Mouse (Mus musculus): ENCODE measurements around the gene Cplx3. TPM values are rescaled to one million over a fixed set of nuclear protein-coding genes. Genes with fewer than 3 reads are reported as not detected.

The Cplx3 gene
- polyA plus RNA-seq, 1 experiment from 2014 or later: 0.96 TPM

DNA sequence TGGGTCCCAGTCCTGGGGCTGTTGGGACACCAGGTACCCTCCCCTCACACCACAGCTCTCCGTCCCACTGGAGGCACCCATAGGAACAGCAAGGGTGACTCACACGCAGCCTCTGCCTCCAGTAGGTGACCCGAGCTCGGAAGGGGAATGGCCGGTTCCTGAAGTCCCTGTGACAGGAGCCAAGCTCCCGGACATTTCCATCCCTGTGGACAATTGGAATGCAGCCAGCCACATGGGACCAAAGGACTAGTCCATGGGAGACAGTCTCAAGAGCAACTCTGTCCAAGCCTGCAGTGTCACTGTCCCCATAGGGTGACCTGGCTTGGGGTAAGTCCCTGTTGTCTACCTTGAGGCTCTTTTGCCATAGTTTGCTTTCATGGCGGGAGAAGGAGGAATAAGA, 7.9 kb upstream of the Cplx3 start:
- Histone ChIP-seq H3K27ac (replicated peaks; ENCODE audit: low read depth, low read length) (no peak overlapping the region), H3K4me1 (ENCODE audit: control insufficient read depth, insufficient read depth, low read length) (0 out of 2 replicates have a peak, but pooled peaks cover 8% of the 10 kb centered on the region), H3K9me3 (ENCODE audit: control insufficient read depth, low read length) (no peaks in the 10 kb centered on the region), H3K27me3 (ENCODE audit: control insufficient read depth, insufficient read depth, low read length) (no peaks in the 10 kb centered on the region), H3K36me3 (ENCODE audit: control insufficient read depth, insufficient read depth, low read length) (no peaks in the 10 kb centered on the region), H3K9ac (replicated peaks; ENCODE audit: low read length) (no peak overlapping the region), H3K4me3 (replicated peaks; ENCODE audit: low read depth, low read length) (no peak overlapping the region), H3K4me2 (ENCODE audit: low read length) (no peak overlapping the region)
- 88% methylated on average over 7 of the region's 7 CpGs for WGBS
- DNase-seq: no peak
- no peak for ATAC-seq (ENCODE audit: low FRiP score, low TSS enrichment)

GRCm38 (mm10) chr9:57612587-57612986, 6.5 kb upstream of the Cplx3 start:
- Histone ChIP-seq H3K27me3 (ENCODE audit: control insufficient read depth, insufficient read depth, low read length) (0 out of 2 replicates have a peak, but pooled peaks cover 2% of the 10 kb centered on the region), H3K36me3 (ENCODE audit: control insufficient read depth, insufficient read depth, low read length) (no peaks in the 10 kb centered on the region), H3K4me1 (ENCODE audit: control insufficient read depth, insufficient read depth, low read length) (0 out of 2 replicates have a peak, but pooled peaks cover 8% of the 10 kb centered on the region), H3K4me3 (replicated peaks; ENCODE audit: low read depth, low read length) (no peak overlapping the region), H3K4me2 (ENCODE audit: low read length) (no peak overlapping the region), H3K9me3 (ENCODE audit: control insufficient read depth, low read length) (no peaks in the 10 kb centered on the region), H3K9ac (replicated peaks; ENCODE audit: low read length) (no peak overlapping the region), H3K27ac (replicated peaks; ENCODE audit: low read depth, low read length) (no peak overlapping the region)
- 88% methylated on average over 7 of the region's 7 CpGs for WGBS
- DNase-seq: no peak
- no peak for ATAC-seq (ENCODE audit: low FRiP score, low TSS enrichment)

GRCm38 (mm10) chr9:57610359-57610826, 4.3 kb upstream of the Cplx3 start:
- ATAC-seq (ENCODE audit: low FRiP score, low TSS enrichment): no peak

DNA sequence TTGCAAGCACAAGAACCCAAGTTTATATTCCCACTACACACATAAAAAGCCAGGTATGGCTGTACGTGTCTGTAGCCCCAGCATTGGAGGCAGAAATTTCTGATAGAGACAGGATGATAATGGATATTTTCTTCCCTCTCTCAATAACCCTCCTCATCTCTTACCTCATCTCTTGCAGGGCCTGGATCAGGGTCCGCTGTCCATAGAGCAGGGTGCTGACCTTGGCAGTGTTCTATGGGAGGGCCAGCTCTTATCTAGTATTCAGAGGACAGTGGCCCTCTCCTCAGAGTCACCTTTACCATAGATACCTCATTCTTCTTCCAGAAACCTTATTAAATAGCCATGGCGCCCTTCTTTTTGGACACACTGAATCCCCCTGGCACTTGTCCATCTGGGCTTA, 3.7 kb upstream of the Cplx3 start:
- H3K36me3 ChIP-seq (ENCODE audit: control insufficient read depth, insufficient read depth, low read length): no peaks in the 10 kb centered on the region
- DNase-seq (no peak), ATAC-seq (ENCODE audit: low FRiP score, low TSS enrichment) (no peak)
- 0 out of 2 replicates have a peak, but pooled peaks cover 2% of the 10 kb centered on the region for H3K27me3 ChIP-seq (ENCODE audit: control insufficient read depth, insufficient read depth, low read length)
- H3K4me3 ChIP-seq (replicated peaks; ENCODE audit: low read depth, low read length): no peak overlapping the region
- H3K9me3 ChIP-seq (ENCODE audit: control insufficient read depth, low read length): no peaks in the 10 kb centered on the region
- H3K4me2 ChIP-seq (ENCODE audit: low read length): no peak overlapping the region
- H3K9ac ChIP-seq (replicated peaks; ENCODE audit: low read length): no peak overlapping the region
- WGBS: 74% methylated on average over 3 of the region's 3 CpGs
- H3K27ac ChIP-seq (replicated peaks; ENCODE audit: low read depth, low read length): no peak overlapping the region
- H3K4me1 ChIP-seq (ENCODE audit: control insufficient read depth, insufficient read depth, low read length): peaks cover 22% of the 10 kb centered on the region

More at GRCm38 (mm10) chr9:57610359-57610826, 4.3 kb upstream of the Cplx3 start:
- no peak overlapping the region for H3K4me2 ChIP-seq (ENCODE audit: low read length)
- 45% methylated on average over 3 of the region's 3 CpGs for whole genome bisulfite sequencing
- H3K4me1 ChIP-seq (ENCODE audit: control insufficient read depth, insufficient read depth, low read length): peaks cover 21% of the 10 kb centered on the region
- no peaks in the 10 kb centered on the region for H3K36me3 ChIP-seq (ENCODE audit: control insufficient read depth, insufficient read depth, low read length)
- no peak overlapping the region for H3K4me3 ChIP-seq (replicated peaks; ENCODE audit: low read depth, low read length)
- DNase-seq: peak; percentile 48
- H3K9me3 ChIP-seq (ENCODE audit: control insufficient read depth, low read length): no peaks in the 10 kb centered on the region
- H3K27me3 ChIP-seq (ENCODE audit: control insufficient read depth, insufficient read depth, low read length): 0 out of 2 replicates have a peak, but pooled peaks cover 2% of the 10 kb centered on the region
- no peak overlapping the region for H3K27ac ChIP-seq (replicated peaks; ENCODE audit: low read depth, low read length)
- H3K9ac ChIP-seq (replicated peaks; ENCODE audit: low read length): no peak overlapping the region

GRCm38 (mm10) chr9:57605503-57605902, 578 bp downstream of the Cplx3 start:
- ATAC-seq (ENCODE audit: low FRiP score, low TSS enrichment): peak; percentile 24; the same call in 1 of the 2 replicates
- 6% methylated on average over 9 of the region's 9 CpGs for WGBS
- 0 out of 2 replicates have a peak, but pooled peaks cover 2% of the 10 kb centered on the region for H3K27me3 ChIP-seq (ENCODE audit: control insufficient read depth, insufficient read depth, low read length)
- H3K4me2 ChIP-seq (ENCODE audit: low read length): peak overlapping the region; percentile 41; the same call in 1 of the 2 replicates
- no peak overlapping the region for H3K27ac ChIP-seq (replicated peaks; ENCODE audit: low read depth, low read length)
- no peaks in the 10 kb centered on the region for H3K9me3 ChIP-seq (ENCODE audit: control insufficient read depth, low read length)
- DNase-seq: peak; percentile 62
- H3K4me1 ChIP-seq (ENCODE audit: control insufficient read depth, insufficient read depth, low read length): peaks cover 21% of the 10 kb centered on the region
- H3K4me3 ChIP-seq (replicated peaks; ENCODE audit: low read depth, low read length): no peak overlapping the region
- no peaks in the 10 kb centered on the region for H3K36me3 ChIP-seq (ENCODE audit: control insufficient read depth, insufficient read depth, low read length)
- no peak overlapping the region for H3K9ac ChIP-seq (replicated peaks; ENCODE audit: low read length)

DNA sequence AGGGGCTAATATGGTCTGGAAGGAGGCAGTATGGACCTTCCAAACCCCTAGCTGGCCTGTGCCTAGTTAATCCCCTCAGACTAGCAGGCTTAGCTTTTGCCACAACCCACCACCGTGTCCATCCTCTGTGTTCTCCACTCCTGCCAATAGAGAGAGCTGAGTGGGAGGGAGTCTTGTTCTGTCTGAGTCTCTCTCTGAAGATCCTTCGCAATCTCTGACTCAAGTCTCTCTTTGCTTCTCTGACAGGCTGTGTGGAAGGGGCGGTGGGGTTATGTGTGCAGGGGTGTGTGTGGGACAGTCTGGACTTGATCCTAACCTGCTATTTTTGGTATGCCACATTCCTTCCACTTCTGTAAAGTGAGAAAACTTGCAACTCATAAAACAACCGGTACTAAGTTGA, 1.2 kb downstream of the Cplx3 start:
- DNase-seq (no peak), ATAC-seq (ENCODE audit: low FRiP score, low TSS enrichment) (no peak)
- H3K9me3 ChIP-seq (ENCODE audit: control insufficient read depth, low read length): no peaks in the 10 kb centered on the region
- H3K36me3 ChIP-seq (ENCODE audit: control insufficient read depth, insufficient read depth, low read length): no peaks in the 10 kb centered on the region
- H3K4me2 ChIP-seq (ENCODE audit: low read length): no peak overlapping the region
- no peak overlapping the region for H3K9ac ChIP-seq (replicated peaks; ENCODE audit: low read length)
- H3K4me3 ChIP-seq (replicated peaks; ENCODE audit: low read depth, low read length): no peak overlapping the region
- 63% methylated on average over 4 of the region's 4 CpGs for WGBS
- H3K4me1 ChIP-seq (ENCODE audit: control insufficient read depth, insufficient read depth, low read length): peaks cover 22% of the 10 kb centered on the region
- H3K27ac ChIP-seq (replicated peaks; ENCODE audit: low read depth, low read length): no peak overlapping the region
- H3K27me3 ChIP-seq (ENCODE audit: control insufficient read depth, insufficient read depth, low read length): 0 out of 2 replicates have a peak, but pooled peaks cover 2% of the 10 kb centered on the region

- no peak for ATAC-seq (ENCODE audit: low FRiP score, low TSS enrichment)
- DNase-seq: no peak
- Histone ChIP-seq H3K4me3 (replicated peaks; ENCODE audit: low read depth, low read length) (no peak overlapping the region), H3K9me3 (ENCODE audit: control insufficient read depth, low read length) (no peaks in the 10 kb centered on the region), H3K27me3 (ENCODE audit: control insufficient read depth, insufficient read depth, low read length) (no peaks in the 10 kb centered on the region), H3K4me1 (ENCODE audit: control insufficient read depth, insufficient read depth, low read length) (peaks cover 32% of the 10 kb centered on the region), H3K27ac (replicated peaks; ENCODE audit: low read depth, low read length) (no peak overlapping the region), H3K9ac (replicated peaks; ENCODE audit: low read length) (no peak overlapping the region), H3K4me2 (ENCODE audit: low read length) (no peak overlapping the region), H3K36me3 (ENCODE audit: control insufficient read depth, insufficient read depth, low read length) (no peaks in the 10 kb centered on the region)
- 72% methylated on average over 8 of the region's 8 CpGs for WGBS
Measured at GRCm38 (mm10) chr9:57602098-57602497, 4.0 kb downstream of the Cplx3 start.

DNA sequence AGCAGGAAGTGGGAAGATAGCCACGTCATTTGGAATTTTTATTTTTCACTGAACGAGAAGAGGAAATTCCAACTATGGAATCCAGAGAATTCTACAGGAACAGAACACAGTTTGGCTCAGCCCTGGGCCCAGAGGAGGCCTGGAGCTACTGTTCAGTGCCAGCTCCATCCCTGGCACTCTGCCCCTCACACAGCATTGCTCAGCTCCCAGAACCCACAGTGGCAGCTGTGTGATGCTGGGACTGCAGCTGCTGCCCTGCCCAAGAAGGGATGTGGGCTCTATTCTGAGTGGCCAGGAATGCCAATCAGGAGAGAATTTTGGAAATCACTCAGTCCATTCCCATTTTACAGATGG, 4.8 kb downstream of the Cplx3 start:
- no peak overlapping the region for H3K9ac ChIP-seq (replicated peaks; ENCODE audit: low read length)
- 82% methylated on average over 2 of the region's 2 CpGs for WGBS
- DNase-seq: peak; percentile 40
- H3K36me3 ChIP-seq (ENCODE audit: control insufficient read depth, insufficient read depth, low read length): no peaks in the 10 kb centered on the region; the same call in 1 of the 2 replicates
- H3K4me1 ChIP-seq (ENCODE audit: control insufficient read depth, insufficient read depth, low read length): peaks cover 28% of the 10 kb centered on the region
- no peaks in the 10 kb centered on the region for H3K27me3 ChIP-seq (ENCODE audit: control insufficient read depth, insufficient read depth, low read length)
- H3K9me3 ChIP-seq (ENCODE audit: control insufficient read depth, low read length): no peaks in the 10 kb centered on the region
- H3K4me3 ChIP-seq (replicated peaks; ENCODE audit: low read depth, low read length): no peak overlapping the region
- ATAC-seq (ENCODE audit: low FRiP score, low TSS enrichment): no peak
- H3K27ac ChIP-seq (replicated peaks; ENCODE audit: low read depth, low read length): no peak overlapping the region
- no peak overlapping the region for H3K4me2 ChIP-seq (ENCODE audit: low read length)

DNA sequence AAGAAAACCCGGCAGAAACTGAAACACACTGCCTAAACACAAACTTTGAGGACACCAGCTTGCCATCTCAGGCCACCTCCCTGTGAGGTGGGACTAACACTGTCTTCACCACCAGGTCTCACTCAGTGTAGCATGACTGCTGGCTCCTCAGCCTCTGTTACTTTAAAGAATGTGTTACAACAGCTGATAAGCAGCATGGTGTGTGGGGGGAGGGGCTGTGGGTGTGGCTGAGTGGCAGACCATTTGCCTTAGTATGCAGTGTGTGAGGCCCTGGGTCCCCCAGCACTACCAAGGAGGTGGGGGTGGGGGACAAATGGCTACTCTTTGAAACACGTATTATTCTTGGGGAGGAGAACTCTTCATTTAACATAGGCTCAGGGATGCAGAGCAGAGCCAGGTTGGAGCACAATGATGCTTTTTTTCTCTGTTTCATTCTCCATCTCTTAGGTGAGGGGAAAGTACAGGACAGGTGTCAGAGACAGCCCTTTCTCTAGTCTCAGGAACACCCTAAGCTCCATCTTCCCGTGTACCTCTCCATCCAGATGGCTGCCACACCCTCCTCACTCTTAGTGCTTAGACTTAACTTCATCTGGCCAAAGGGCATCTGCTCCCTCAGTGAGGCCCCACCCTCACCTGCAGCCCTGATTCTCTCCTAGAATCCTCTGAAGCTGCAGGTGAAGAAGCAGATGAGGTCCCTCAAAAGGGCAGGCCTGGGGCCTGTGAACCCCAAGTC, 5.3 kb downstream of the Cplx3 start:
- WGBS: 9% methylated on average over 3 of the region's 3 CpGs
- ATAC-seq (ENCODE audit: low FRiP score, low TSS enrichment) (no peak), DNase-seq (peak; percentile 44)

More for the DNA sequence above, 5.3 kb downstream of the Cplx3 start:
- H3K9ac ChIP-seq (replicated peaks; ENCODE audit: low read length): no peak overlapping the region
- H3K36me3 ChIP-seq (ENCODE audit: control insufficient read depth, insufficient read depth, low read length): no peaks in the 10 kb centered on the region; the same call in 1 of the 2 replicates
- no peaks in the 10 kb centered on the region for H3K27me3 ChIP-seq (ENCODE audit: control insufficient read depth, insufficient read depth, low read length)
- no peak overlapping the region for H3K4me3 ChIP-seq (replicated peaks; ENCODE audit: low read depth, low read length)
- no peak overlapping the region for H3K27ac ChIP-seq (replicated peaks; ENCODE audit: low read depth, low read length)
- no peak overlapping the region for H3K4me2 ChIP-seq (ENCODE audit: low read length)
- peaks cover 23% of the 10 kb centered on the region for H3K4me1 ChIP-seq (ENCODE audit: control insufficient read depth, insufficient read depth, low read length)
- H3K9me3 ChIP-seq (ENCODE audit: control insufficient read depth, low read length): no peaks in the 10 kb centered on the region

Data from midbrain, embryonic 14.5 days (tissue).